Mouse (Mus musculus): Measurements from ENCODE around the gene Ddb1. TPM values are rescaled to one million over a fixed set of nuclear protein-coding genes. Genes with fewer than 3 reads are reported as not detected.

The Ddb1 gene
- total and polyA plus RNA-seq, 3 experiments, result 299 to 406 (median 319) TPM

DNA sequence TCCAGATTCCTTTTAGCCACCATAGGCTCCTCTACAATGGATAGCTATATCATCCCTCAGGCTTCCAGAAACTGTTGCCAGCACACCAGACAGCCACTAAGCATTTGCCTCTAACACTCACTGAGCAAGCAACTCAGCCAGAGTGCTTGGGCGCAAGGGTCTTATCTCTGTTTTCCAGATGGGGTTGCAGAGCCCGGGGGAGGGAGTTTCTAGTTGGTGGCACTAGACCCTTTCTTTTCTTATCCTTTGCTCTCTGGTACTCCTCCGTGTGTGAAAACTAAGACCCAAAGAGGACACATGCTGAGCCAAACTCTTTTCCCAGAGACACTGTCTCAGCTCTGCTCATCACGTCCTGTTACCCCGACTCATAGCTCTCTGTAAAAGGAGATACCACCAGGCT lies 56.2 kb downstream of the Ddb1 start:
- H3K36me3 ChIP-seq (replicated peaks in 1 of 2; ENCODE audit: control insufficient read depth in 1 of 2, insufficient read depth in 1 of 2, low read length in 1 of 2), result peaks cover 0 to 11% of the 10 kb centered on the region in 2 experiments
- no peak overlapping the region for H3K27ac ChIP-seq (ENCODE audit: insufficient read depth, low read depth)

DNA sequence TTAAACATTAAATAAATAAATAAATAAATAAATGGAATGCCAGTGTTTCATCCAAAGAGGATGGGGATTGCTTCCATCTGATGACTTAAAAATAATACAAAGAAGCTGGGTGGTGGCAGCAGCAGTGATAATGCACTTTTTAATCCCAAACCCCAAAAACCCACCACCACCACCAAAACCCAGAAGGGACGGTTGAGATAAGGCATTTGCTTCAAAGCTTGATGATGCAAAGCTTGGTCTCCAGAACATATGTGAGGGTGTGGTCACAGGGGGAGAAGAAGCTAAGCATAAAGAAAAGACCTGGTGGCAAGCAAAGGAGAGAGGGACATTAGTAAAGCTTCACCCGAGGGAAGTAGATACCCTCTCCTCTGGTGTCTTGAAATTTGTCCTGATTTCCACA lies 56.8 kb downstream of the Ddb1 start:
- H3K9me3 ChIP-seq (replicated peaks; ENCODE audit: low read length), result no peaks in the 10 kb centered on the region
- dilution Hi-C loops (cut with MboI; ENCODE audit: extremely low pct_ligation_motif_present, extremely low pct_unique_long_range_greater_than_20kb, low sequenced_read_pairs) (no loop called here), in situ Hi-C loops (cut with MboI; ENCODE audit: low pct_ligation_motif_present, low pct_unique_long_range_greater_than_20kb, low sequenced_read_pairs) (no loop called here)
- H3K36me3 ChIP-seq (replicated peaks in 1 of 2; ENCODE audit: control insufficient read depth in 1 of 2, insufficient read depth in 1 of 2, low read length in 1 of 2), result peaks cover 0 to 8% of the 10 kb centered on the region in 2 experiments
- H3K4me1 ChIP-seq (ENCODE audit: control insufficient read depth in 1 of 2, insufficient read depth in 2 of 2), result no peaks in the 10 kb centered on the region
- no peak for DNase-seq (ENCODE audit: extremely low read depth)
- no peaks in the 10 kb centered on the region for H3K27me3 ChIP-seq (replicated peaks)
- no peak overlapping the region for H3K4me2 ChIP-seq (ENCODE audit: insufficient read depth, low read depth, poor library complexity, severe bottlenecking)
- H3K9ac ChIP-seq (ENCODE audit: insufficient read depth, low read depth), result no peak overlapping the region
- TF ChIP-seq CHD1 (IDR thresholded peaks at IDR 0.05; ENCODE audit: low read depth, low read length), result no peak
- no peak for TF ChIP-seq UBTF (IDR thresholded peaks at IDR 0.05; ENCODE audit: low read depth, low read length)
- no peak for TF ChIP-seq PAX5 (IDR thresholded peaks at IDR 0.05; ENCODE audit: low read length)
- no peak for TF ChIP-seq NRF1 (IDR thresholded peaks at IDR 0.05; ENCODE audit: low read depth, low read length)
- TF ChIP-seq USF2 (conservative IDR thresholded peaks at IDR 0.05; ENCODE audit: low read depth, low read length), result no peak
- TF ChIP-seq ZC3H11A (IDR thresholded peaks at IDR 0.05; ENCODE audit: low read depth, low read length), result no peak
- no peak for TF ChIP-seq IRF4 (IDR thresholded peaks at IDR 0.05; ENCODE audit: low read depth, low read length)
- TF ChIP-seq GABPA (IDR thresholded peaks at IDR 0.05; ENCODE audit: insufficient replicate concordance, low read depth, low read length), result no peak
- TF ChIP-seq EP300 (IDR thresholded peaks at IDR 0.05; ENCODE audit: low read length), result no peak
- TF ChIP-seq ZNF384 (IDR thresholded peaks at IDR 0.05; ENCODE audit: low read depth, low read length), result no peak
- no peak for TF ChIP-seq HCFC1 (IDR thresholded peaks at IDR 0.05; ENCODE audit: low read depth, low read length)
- TF ChIP-seq RAD21 (IDR thresholded peaks at IDR 0.05; ENCODE audit: low read depth, low read length), result no peak
- TF ChIP-seq KAT2A (IDR thresholded peaks at IDR 0.05; ENCODE audit: insufficient replicate concordance, low read length), result no peak
- TF ChIP-seq TBP (conservative IDR thresholded peaks at IDR 0.05; ENCODE audit: low read depth, low read length), result no peak
- TF ChIP-seq RCOR1 (conservative IDR thresholded peaks at IDR 0.05; ENCODE audit: low read depth, low read length), result no peak
- TF ChIP-seq MXI1 (IDR thresholded peaks at IDR 0.05; ENCODE audit: low read depth, low read length), result no peak
- no peaks in the 10 kb centered on the region for H3K79me2 ChIP-seq (replicated peaks; ENCODE audit: control insufficient read depth, extremely low read depth, insufficient read depth, poor library complexity, severe bottlenecking)
- H3K4me3 ChIP-seq (replicated peaks in 1 of 3; ENCODE audit: low read depth in 2 of 3, low read length in 2 of 3, poor library complexity in 1 of 3), result no peak overlapping the region
- no peak overlapping the region for H3K27ac ChIP-seq (ENCODE audit: insufficient read depth, low read depth)

More for the DNA sequence above, 56.2 kb downstream of the Ddb1 start:
- H3K9ac ChIP-seq (ENCODE audit: insufficient read depth, low read depth), result no peak overlapping the region
- no peaks in the 10 kb centered on the region for H3K27me3 ChIP-seq (replicated peaks)
- H3K4me2 ChIP-seq (ENCODE audit: insufficient read depth, low read depth, poor library complexity, severe bottlenecking), result no peak overlapping the region
- DNase-seq (ENCODE audit: extremely low read depth), result no peak
- H3K79me2 ChIP-seq (replicated peaks; ENCODE audit: control insufficient read depth, extremely low read depth, insufficient read depth, poor library complexity, severe bottlenecking), result no peaks in the 10 kb centered on the region
- H3K4me1 ChIP-seq (ENCODE audit: control insufficient read depth in 1 of 2, insufficient read depth in 2 of 2), result peaks cover 3% of the 10 kb centered on the region in 2 experiments; a peak in 2 of 4 replicates
- TF ChIP-seq IRF4 (IDR thresholded peaks at IDR 0.05; ENCODE audit: low read depth, low read length) (no peak), CTCF (conservative IDR thresholded peaks at IDR 0.05 in 1 of 2, IDR thresholded peaks at IDR 0.05 in 1 of 2; ENCODE audit: low read depth in 2 of 2, low read length in 2 of 2) (no peak), CHD2 (IDR thresholded peaks at IDR 0.05; ENCODE audit: low read length) (no peak), MAZ (IDR thresholded peaks at IDR 0.05; ENCODE audit: low read depth, low read length) (no peak), JUN (IDR thresholded peaks at IDR 0.05; ENCODE audit: insufficient read depth, low read depth, low read length) (no peak), MYC (IDR thresholded peaks at IDR 0.05; ENCODE audit: low read depth, low read length) (no peak), MAX (IDR thresholded peaks at IDR 0.05; ENCODE audit: low read length) (no peak), BHLHE40 (IDR thresholded peaks at IDR 0.05; ENCODE audit: low read depth, low read length) (no peak), MXI1 (IDR thresholded peaks at IDR 0.05; ENCODE audit: low read depth, low read length) (no peak), NELFE (IDR thresholded peaks at IDR 0.05; ENCODE audit: low read depth, low read length) (no peak), ETS1 (conservative IDR thresholded peaks at IDR 0.05; ENCODE audit: low read depth, low read length) (no peak), USF1 (IDR thresholded peaks at IDR 0.05; ENCODE audit: low read depth, low read length) (no peak), ZMIZ1 (IDR thresholded peaks at IDR 0.05; ENCODE audit: low read depth, low read length) (no peak), MAFK (IDR thresholded peaks at IDR 0.05; ENCODE audit: insufficient replicate concordance, low read length) (no peak), RCOR1 (conservative IDR thresholded peaks at IDR 0.05; ENCODE audit: low read depth, low read length) (no peak), EP300 (IDR thresholded peaks at IDR 0.05; ENCODE audit: low read length) (no peak)
- no peaks in the 10 kb centered on the region for H3K9me3 ChIP-seq (replicated peaks; ENCODE audit: low read length)
- no peak overlapping the region for H3K4me3 ChIP-seq (replicated peaks in 1 of 3; ENCODE audit: low read depth in 2 of 3, low read length in 2 of 3, poor library complexity in 1 of 3)
- dilution Hi-C loops (cut with MboI; ENCODE audit: extremely low pct_ligation_motif_present, extremely low pct_unique_long_range_greater_than_20kb, low sequenced_read_pairs), result no loop called here
- in situ Hi-C loops (cut with MboI; ENCODE audit: low pct_ligation_motif_present, low pct_unique_long_range_greater_than_20kb, low sequenced_read_pairs), result no loop called here

Data from CH12.LX (cell line).